Mouse (Mus musculus) kidney, postnatal 10 days (tissue): ENCODE data around the gene Ei24.
A peak's percentile ranks its signal among the peaks of the same experiment; 100 is the strongest.

Source experiments
- DNase-seq: peaks from one replicate; pipeline ENCODE4 v3.0.0; 2021; ENCODE audit warnings: mixed read lengths

The Ei24 gene

GRCm38 (mm10) chr9:36796781-36797555, at the start of gene Ei24:
Gene Ei24 (minus strand): TSS chr9:36797393.
- DNase-seq, result peak; percentile 98

- DNase-seq, result no peak
These were observed 49.2 kb upstream of the Ei24 start for GRCm38 (mm10) chr9:36846346-36846745.

GRCm38 (mm10) chr9:36833914-36834313, 36.7 kb upstream of the Ei24 start:
- DNase-seq, result no peak

- DNase-seq, result no peak
These were observed 36.1 kb upstream of the Ei24 start for GRCm38 (mm10) chr9:36833043-36833881.

GRCm38 (mm10) chr9:36832529-36832928, 35.3 kb upstream of the Ei24 start:
- DNase-seq, result peak; percentile 71

- DNase-seq, result no peak
These were observed 34.2 kb upstream of the Ei24 start for GRCm38 (mm10) chr9:36831401-36831800.

- no peak for DNase-seq
These were observed 29.6 kb upstream of the Ei24 start for GRCm38 (mm10) chr9:36826612-36827363.

GRCm38 (mm10) chr9:36822024-36822423, 24.8 kb upstream of the Ei24 start:
- DNase-seq, result no peak

- DNase-seq, result peak; percentile 27
These were observed 24.4 kb upstream of the Ei24 start, which contains the start of gene Fez1 for GRCm38 (mm10) chr9:36821644-36822000. Gene Fez1 (plus strand): TSS chr9:36821864.

- DNase-seq, result no peak
These were observed 23.9 kb upstream of the Ei24 start for GRCm38 (mm10) chr9:36820969-36821643.

- no peak for DNase-seq
These were observed 21.7 kb upstream of the Ei24 start for GRCm38 (mm10) chr9:36818905-36819304.

GRCm38 (mm10) chr9:36814486-36814885, 17.3 kb upstream of the Ei24 start:
- no peak for DNase-seq

GRCm38 (mm10) chr9:36808126-36808785, 11.1 kb upstream of the Ei24 start:
- no peak for DNase-seq

GRCm38 (mm10) chr9:36805256-36805975, 8.2 kb upstream of the Ei24 start:
- DNase-seq, result no peak

GRCm38 (mm10) chr9:36803926-36804325, 6.7 kb upstream of the Ei24 start:
- no peak for DNase-seq

- DNase-seq, result no peak
These were observed 6.2 kb upstream of the Ei24 start for GRCm38 (mm10) chr9:36803386-36803785.

GRCm38 (mm10) chr9:36802951-36803350, 5.8 kb upstream of the Ei24 start:
- no peak for DNase-seq

- DNase-seq, result no peak
These were observed 4.8 kb upstream of the Ei24 start for GRCm38 (mm10) chr9:36801961-36802360.

- no peak for DNase-seq
These were observed 969 bp downstream of the Ei24 start for GRCm38 (mm10) chr9:36796224-36796623.

- DNase-seq, result no peak
These were observed 1.6 kb downstream of the Ei24 start for GRCm38 (mm10) chr9:36795556-36795955.

- DNase-seq, result no peak
These were observed 2.7 kb downstream of the Ei24 start for GRCm38 (mm10) chr9:36794487-36794886.
